Mouse (Mus musculus) CD4-positive helper T cell, adult 2 months (primary cell): ENCODE data around the gene Rnf7.
"Not testable (repeated sequence)": the region's sequence is repeated elsewhere in the genome, so short reads cannot be mapped to it uniquely, and the experiment has no call there.

Experiments
- DNase-seq: peaks from one replicate; pipeline ENCODE4 v3.0.0-alpha.2; 2012; ENCODE audit warnings: low read depth, missing footprints, low spot score

Gene Rnf7

DNA sequence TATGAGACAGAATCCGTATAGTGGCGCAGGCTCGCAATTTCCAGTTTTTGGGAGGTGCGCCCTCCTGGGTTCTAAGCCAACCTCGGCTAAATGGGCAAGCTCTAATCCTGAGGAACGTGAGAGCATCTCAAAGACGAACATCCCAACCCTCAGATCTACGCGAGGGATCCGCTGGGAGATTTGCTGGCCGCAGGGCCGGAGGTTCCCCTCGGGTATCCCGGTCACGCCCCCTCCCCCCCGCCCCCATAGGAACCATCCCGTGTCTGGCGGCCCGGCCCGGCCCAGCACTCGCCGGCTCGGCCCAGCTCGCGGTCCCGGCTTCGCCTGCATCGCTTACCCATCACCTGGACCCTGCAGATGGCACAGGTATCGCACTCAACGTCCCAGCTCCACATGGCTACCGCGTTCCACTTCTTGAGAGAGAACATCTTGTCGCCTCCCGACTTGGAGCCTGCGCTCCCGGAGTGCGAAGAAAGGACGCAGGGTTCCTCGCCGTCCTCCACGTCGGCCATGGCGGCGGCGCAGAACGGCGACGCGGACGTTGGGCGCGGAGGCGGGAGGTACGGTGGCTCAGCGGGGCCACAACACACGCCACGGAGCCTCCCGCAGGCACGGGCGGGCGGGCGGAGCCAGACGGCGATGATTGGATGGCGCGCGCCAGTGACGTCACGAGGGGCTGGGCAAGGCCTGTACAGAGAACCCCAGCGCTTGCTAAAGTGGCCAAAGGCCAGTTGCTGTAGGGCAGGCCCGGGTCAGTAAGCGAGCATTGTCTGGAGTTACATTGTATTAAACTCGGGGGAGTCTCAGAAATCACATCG is at the start of gene Rnf7:
Gene Rnf7, minus strand, starts transcription at position 605 of the 818 bp plus-strand sequence.
- peak; percentile 96 for DNase-seq

DNA sequence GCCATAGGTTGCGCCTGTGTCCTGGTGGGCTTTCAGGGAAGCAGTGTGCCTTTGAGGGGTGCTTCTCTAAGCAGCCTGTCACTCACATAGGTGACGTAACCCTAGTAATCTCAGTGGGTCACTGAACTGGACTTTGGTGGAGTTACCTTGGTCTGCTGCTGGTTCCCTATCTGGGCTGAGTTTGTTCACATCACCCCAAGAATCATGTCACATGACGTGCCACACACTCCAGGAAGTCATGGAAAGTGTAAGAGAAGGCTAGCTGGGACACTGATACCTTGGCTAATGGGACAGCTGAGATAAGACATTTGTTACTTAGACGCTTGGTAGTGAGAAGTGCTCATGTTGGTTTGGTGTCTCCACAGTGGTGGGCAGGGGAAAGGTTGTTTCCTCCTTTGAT is 47.5 kb upstream of the Rnf7 start:
- no peak for DNase-seq

DNA sequence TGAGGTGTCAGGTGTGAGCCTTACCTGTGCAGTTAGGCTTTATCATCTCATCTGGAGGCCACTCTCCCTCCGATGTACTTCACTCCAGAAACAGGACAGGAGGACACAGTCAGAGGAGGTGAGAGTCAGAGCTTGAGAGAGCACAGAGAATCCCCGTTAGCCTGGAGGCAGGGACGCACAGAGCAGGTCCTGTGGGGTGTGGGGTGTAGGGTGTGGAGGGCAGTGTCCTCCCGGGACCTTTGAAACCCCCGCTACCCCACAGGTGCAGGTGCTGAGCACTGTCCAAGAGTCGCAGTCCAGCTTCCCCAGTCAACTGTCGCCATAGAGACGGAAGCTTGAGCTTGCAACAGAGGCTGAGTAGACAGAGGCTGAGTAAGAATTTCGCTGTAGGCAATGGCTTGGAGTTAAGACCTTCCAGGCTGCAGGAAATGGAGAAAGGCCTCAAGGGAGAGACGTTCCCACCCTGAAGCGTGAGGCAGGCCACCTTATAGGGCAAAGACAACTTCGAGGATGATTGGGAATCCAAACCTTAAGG is 46.6 kb upstream of the Rnf7 start, which contains the start of gene Gm28729:
Gene Gm28729, minus strand, starts transcription at position 293 of the 535 bp plus-strand sequence.
- DNase-seq, result no peak

DNA sequence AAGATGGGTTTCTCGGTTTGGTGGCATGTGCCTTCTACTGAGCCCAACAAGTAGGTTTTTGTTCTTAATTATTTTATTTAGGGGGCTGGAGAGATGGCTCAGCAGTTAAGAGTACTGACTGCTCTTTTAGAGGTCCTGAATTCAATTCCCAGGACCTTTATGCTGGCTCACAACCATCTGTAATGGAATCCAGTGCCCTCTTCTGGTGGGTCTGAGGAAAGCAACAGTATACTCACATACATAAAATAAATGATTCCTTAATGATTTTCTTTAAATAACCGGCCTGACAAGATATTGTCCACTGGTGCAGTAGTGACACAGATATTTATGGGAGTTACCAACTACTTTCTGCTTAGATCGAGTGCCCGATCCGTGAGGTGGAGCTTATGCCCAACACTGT is 44.7 kb upstream of the Rnf7 start:
- no peak for DNase-seq

DNA sequence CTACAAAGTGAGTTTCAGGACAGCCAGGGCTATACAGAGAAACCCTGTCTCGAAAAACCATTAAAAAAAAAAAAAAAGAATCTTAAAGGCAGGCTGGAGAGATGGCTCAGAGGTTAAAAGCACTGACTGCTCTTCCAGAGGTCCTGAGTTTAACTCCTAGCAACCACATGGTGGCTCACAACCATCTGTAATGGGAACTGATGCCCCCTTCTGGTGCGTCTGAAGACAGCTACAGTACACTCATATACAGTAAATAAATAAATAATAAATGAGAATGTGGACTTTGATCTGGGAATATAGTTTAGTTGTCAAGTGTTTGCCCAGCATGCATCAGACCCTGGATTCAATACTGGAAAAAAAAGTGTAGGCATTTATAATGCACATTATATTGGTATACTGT is 43.1 kb upstream of the Rnf7 start:
- not testable (repeated sequence) for DNase-seq

DNA sequence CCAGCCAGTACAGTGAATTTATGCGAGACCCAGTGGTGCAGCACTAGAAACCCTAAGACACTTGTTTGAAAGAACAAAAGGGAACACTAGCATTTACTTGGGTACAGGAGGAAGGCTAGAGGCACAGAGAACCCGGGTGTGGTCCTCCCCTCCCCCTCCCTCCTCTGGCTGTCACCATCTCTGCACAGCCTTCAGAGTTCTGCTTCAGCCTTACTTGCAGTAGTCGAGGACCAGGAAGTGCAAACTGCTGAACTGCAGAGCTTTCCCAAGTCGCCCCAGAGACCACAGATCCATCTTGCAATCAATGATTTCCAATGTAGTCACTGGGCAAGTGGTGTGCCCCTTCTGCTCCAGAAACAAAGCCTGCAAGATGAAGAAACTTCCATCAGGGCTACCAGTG is 39.0 kb upstream of the Rnf7 start:
- DNase-seq, result no peak

DNA sequence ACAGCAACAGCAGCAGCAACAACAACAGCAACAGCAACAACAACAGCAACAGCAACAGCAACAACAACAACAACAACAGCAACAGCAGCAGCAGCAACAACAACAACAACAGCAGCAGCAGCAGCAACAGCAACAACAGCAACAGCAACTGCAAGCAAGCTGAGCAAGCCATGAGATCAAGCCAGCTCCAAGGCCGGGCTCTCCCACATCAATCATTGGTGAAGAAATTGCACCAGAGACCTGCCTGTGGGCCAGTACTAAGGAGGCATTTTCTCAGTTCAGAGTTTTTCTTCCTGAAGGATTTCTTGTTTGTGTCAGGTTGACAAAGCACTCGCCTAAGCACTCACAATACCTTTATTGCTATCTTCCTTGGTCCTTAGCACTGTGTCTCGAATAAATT is 38.3 kb upstream of the Rnf7 start:
- no peak for DNase-seq

DNA sequence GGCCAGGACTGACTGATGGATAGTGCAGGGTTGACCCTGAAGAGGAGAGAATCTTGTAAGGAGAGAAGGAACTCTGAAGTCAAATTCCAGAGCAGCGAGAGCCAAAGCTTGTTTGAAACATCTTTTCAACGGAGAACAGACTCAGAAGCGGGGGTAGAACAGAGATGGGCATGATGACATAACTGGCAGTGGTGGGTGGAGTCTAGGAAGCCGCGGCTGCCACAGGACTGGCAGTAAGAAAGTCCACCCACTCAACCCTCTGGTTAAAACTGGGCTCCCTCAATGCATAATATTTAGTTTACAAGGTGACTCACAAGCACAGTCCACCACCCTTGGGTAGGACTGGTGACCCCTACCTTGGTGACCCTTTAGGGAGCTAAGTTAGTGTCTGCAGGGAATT is 37.3 kb upstream of the Rnf7 start:
- peak; percentile 46 for DNase-seq

DNA sequence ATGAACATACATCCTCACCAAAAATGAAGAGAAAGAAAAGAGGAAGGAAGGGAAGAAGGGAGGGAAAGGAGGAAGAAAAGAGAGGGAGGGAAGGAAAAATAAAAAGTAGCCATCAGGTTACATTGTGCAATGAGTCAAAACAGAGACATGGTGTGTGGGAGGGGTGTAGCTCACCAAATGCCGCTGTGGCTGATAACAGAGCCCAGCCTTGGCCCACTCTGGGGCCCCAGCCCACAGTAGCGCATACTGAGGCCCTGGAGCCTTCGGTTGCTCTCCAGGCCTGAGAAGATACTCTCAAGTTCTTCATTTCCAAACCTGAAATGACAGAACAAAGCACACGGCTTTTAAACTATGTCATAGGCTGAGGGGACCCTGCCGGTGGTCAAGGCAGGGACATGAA is 35.8 kb upstream of the Rnf7 start:
- no peak for DNase-seq

DNA sequence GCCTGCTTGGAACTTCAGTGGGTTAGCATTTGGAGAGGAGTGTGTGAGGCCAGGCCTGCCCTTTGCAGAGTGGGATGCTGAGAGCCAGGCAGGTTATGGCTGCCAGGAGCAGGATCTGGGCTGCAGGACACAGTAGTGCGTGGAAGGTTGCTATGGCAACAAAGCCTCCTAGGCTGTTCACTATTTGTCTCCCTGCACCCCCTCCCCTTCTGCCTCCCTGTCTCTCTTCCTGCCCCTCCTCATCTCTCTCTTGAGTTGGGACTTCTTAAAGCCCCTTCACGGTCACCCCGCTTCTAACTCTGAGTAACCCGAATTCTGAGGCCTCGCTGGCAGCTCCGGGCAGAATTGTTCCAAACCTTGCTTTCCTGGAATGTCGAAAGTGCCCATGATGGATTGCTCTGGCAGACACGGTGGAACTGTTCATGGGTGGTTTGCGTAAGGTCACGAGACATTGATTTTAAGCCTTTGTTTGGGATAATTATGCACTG is 27.6 kb upstream of the Rnf7 start:
- no peak for DNase-seq

DNA sequence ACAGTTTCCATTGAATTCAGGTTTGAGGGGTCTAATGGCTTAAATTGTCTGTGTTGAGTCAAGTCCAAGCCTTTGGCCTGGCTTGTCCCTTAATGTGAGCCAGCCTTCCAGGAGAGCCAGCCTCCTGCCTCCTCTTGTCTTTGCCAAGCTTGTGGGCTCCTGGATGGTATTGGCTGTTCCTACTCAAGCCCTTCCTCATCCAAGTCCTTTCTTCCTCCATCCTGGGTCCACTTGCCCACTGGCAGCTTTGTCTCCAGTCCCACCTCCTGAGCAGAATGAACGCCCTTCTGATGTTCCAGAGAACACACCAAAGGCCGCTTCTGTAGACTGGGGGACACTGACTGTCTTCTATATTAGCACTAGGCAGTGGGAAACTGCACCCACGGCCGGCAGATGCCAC is 26.7 kb upstream of the Rnf7 start:
- no peak for DNase-seq

DNA sequence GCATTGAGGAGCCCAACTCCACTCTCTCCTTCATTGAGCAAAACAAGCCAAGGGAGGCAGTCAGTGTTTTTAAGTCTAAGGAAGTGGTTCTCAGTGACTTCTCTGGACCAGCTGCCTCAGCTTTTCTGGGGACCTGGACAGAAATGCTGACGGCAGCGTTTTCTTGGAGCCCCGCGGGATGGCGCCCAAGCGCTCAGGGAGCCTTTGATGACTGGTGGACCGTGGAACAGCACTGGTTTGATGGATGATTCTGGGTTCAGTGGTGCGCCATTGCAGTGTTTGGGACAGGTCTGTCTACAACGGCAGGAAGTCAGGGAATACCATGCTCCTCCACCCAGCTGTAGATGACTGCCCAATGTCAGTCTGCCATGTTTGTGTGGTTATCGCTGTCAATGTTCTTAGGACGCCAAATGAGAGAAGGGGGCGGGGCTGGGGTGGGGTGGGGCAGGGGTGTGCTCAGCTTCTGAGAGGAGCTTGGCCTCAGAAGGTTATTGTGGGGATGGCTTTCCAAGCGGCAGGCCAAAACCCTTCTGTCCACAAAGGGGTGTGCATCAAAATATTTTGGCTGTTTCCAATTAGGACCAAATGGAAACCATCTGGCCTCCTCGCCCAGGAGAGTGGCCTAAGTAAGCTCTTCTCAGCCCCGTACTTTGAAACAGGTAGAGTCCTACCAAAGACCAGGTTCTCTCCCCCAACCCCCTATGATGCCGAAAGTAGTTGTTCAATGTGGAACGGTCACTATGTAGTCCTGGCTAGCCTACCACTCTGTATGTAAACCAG is 25.8 kb upstream of the Rnf7 start:
- DNase-seq, result no peak

DNA sequence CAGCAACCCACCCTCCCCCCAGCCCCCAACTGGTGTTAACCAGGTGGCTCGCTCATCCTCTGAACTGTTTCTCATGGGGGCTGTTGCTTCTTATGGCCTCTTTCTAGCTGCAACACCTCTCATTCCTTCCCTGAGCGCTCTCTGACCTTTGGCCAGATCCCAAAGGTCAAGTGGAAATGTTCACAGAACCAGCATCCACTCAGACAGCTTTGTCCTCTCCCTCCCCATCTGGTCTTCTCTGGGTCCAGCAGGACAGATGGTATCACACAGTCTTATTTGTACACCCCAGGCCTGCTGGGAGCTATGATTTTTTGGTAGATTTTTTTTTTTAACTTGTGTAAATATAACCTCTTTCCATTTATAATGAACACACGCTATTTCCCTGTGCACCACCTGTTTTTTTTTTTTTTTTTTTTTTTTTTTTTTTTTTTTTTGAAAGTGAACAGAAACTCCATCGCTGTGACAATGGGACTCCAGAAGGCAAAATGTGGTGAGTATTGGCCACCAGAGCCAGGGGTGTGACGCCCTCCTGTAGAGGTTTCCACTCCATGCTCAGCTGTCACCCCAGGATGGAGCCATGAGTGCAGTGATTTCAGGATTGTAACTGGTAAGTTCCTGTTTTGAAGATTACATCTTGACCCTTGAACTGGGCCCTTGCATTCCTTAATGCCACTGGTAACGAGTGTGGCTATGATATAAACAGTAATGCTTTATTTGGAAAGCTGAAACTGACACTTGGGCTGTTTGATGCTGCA is 24.6 kb upstream of the Rnf7 start:
- DNase-seq, result no peak

DNA sequence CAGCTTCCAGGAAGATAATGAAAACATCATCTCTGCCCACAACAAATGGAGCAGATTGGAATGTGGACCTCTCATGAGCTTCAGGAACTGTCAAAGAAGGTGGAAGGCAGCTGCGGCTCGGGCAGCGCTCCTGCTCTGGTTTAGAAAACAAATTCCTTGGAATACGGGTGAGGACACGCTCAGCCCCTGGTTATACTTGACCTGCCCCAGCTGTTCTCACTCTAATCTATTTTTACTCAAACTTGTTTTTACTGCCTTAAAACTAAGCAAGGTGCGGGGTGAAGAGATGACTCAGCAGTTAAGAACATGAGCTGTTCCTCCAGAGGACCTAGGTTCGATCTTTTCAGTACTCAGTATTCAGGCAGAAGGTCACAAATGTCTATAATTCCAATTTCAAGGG is 22.7 kb upstream of the Rnf7 start:
- no peak for DNase-seq

DNA sequence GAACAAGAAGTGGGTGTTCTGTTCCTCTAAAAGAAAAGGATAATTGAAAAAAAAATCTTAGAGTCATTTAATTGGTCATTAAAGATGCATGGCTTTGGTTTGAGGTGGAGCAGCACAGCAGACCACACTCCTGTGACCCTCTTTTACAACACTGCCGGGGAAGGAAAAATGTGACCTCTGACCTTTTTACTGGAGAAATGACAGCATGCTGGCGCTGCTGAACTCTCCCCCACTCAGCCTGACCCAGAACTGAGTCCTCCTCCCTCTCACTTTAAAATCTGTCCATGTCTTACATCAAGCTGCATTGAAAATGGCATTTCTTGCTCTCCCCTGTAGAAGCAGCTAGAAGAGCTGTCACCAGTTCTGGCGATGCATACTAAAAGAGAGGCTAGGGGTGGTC is 14.7 kb upstream of the Rnf7 start:
- DNase-seq, result no peak

DNA sequence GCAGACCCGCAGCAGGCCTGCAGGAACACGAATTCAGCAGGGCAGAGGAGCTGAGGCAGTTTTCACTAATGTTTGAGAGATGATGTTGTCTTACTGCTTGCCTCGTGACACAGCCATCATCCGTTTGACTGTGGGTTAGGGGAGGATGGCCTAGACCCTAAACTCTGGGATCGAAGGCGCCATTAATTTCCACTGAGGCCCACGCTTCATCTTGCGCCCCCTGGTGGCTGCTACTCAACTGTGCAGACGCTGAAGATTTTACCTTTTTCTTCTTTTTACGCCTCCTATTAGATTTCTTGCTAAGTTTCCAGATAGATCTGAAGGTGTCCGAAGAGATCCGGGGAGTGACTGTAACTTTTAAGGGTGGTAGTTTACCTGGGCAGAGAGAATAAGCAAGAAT is 13.3 kb upstream of the Rnf7 start:
- DNase-seq, result peak; percentile 60

DNA sequence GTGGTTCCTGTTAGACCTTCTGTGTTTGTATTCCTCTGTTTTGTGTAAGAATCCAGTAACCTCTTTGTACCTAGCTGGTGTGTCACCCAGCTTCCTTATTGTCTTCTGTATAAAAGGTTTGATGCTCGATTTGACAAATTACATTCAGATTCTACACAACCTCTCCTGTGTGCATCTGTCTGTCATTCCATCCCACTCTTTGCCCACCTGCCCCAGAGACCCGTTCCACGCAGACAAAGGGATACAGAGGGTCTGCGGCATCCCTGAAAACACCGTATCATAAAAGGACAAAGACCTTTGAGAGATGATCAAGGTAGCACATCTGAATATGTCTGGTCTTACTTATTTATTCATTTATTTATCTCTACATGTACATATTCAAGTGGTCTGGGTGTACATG is 9.4 kb upstream of the Rnf7 start:
- DNase-seq, result not testable (repeated sequence)

DNA sequence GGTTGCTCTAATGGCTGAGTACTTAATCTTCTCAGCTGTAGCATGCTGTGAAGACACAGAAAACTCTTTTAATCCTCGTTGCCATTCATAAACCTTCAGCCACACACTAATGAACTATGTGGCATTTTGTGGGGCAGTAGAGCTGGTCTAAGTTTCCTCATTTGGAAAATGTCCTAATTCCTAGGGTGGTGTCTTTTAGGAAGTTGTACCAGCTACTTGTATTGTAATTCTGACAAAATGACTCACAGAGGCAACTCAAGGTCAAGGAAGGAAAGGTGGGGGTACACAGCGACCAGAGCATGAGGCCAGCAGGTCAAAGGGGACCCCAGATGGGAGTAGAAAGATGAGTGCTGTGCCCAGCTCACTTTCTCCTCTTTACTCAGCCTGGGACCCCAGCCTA is 5.2 kb upstream of the Rnf7 start:
- no peak for DNase-seq

DNA sequence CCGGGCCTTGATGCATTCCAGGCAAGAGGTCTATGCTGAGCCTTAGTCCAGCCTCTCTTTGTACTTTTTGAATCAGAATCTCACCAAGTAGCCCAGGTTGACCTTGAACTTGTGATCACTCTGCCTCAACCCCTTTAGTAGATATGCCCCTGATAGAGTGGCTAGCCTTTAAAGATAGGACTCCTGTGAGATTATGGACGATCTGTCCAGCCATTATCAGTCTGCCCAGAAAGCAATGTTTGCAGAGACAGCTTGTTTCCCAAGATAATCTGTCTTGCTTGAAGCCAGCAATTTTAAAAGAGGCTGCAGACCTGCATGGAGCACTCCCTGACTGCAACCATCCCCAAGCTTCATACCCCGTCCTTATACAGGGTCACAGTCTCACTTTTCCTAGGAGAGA is 4.6 kb upstream of the Rnf7 start:
- DNase-seq, result no peak

DNA sequence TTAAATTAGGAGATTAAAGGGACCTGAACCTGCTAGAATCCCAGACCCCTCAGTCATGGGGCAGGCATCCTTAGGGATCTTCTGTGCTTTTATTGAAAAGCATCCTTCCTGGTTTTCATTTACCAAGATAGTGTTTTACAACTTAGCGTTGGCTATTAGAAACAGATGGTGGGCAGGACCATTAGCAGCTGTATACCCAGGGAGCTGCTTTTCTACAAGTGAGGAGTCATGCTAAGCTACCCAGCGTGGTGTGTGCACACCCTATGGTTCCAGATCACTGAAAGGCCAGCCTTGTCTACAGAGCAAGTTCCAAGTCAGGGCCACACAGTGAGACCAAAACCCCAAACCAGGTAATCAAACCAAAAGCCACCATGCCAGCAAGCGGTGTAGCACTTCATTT is 6.1 kb downstream of the Rnf7 start:
- DNase-seq, result no peak

DNA sequence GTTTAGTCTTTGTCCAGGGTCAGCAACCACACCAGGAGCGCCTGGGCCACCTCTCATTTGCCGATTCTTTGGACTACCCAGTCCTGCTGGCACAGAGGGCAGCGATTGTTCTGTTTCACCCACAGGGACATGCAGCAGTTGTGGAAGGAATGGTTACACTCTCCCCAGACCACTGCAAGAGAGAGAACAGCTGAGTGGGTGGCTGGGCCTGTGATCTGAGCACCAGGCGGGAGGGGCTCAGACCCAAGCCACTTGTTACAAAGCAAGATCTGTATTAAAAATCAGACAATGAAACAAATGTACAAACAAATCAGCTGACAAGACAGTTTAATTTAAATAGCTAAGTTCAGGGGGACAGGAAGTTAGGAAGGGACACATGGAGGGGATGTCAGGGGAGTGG is 6.8 kb downstream of the Rnf7 start:
- DNase-seq, result not testable (repeated sequence)
